Mouse (Mus musculus): ENCODE measurements around the gene Sfxn2. TPM values are rescaled to one million over a fixed set of nuclear protein-coding genes. Genes with fewer than 3 reads are reported as not detected.

Gene Sfxn2
- polyA plus RNA-seq, 2 experiments = 22.0 to 26.7 TPM

GRCm38 (mm10) chr19:46572548-46572947 is 617 bp upstream of the Sfxn2 start:
- peak overlapping the region; percentile 84 for H3K4me2 ChIP-seq (replicated peaks; ENCODE audit: low read depth, low read length, severe bottlenecking)
- WGBS = 0% methylated on average over 17 of the region's 17 CpGs
- H3K4me1 ChIP-seq (ENCODE audit: control insufficient read depth, insufficient read depth, low read length) = peaks cover 18% of the 10 kb centered on the region
- H3K4me3 ChIP-seq (replicated peaks; ENCODE audit: low read length) = peak overlapping the region; percentile 77
- H3K9me3 ChIP-seq (ENCODE audit: control insufficient read depth, low read length) = no peaks in the 10 kb centered on the region
- peak overlapping the region; percentile 53 for H3K27ac ChIP-seq (replicated peaks; ENCODE audit: low read depth, low read length)
- peak overlapping the region; percentile 64 for H3K9ac ChIP-seq (ENCODE audit: low read depth, low read length, severe bottlenecking)
- no peaks in the 10 kb centered on the region for H3K27me3 ChIP-seq (ENCODE audit: control insufficient read depth, insufficient read depth, low read length)
- TF ChIP-seq POLR2A (IDR thresholded peaks at IDR 0.05; ENCODE audit: borderline replicate concordance, extremely low read depth, insufficient read depth, insufficient read length) = no peak
- H3K36me3 ChIP-seq (ENCODE audit: control insufficient read depth, insufficient read depth, low read length) = no peaks in the 10 kb centered on the region
- ATAC-seq (ENCODE audit: low FRiP score, low read depth) = no peak; the same call in 1 of the 2 replicates
- DNase-seq (ENCODE audit: low spot score) = peak; percentile 10

GRCm38 (mm10) chr19:46573990-46574389 is 825 bp downstream of the Sfxn2 start:
- DNase-seq (ENCODE audit: low spot score) = no peak
- H3K27ac ChIP-seq (replicated peaks; ENCODE audit: low read depth, low read length) = no peak overlapping the region
- H3K4me2 ChIP-seq (replicated peaks; ENCODE audit: low read depth, low read length, severe bottlenecking) = peak overlapping the region; percentile 84
- peaks cover 18% of the 10 kb centered on the region for H3K4me1 ChIP-seq (ENCODE audit: control insufficient read depth, insufficient read depth, low read length)
- peak overlapping the region; percentile 77 for H3K4me3 ChIP-seq (replicated peaks; ENCODE audit: low read length)
- 34% methylated on average over 6 of the region's 6 CpGs for WGBS
- no peak for ATAC-seq (ENCODE audit: low FRiP score, low read depth)
- H3K9ac ChIP-seq (ENCODE audit: low read depth, low read length, severe bottlenecking) = peak overlapping the region; percentile 69
- H3K27me3 ChIP-seq (ENCODE audit: control insufficient read depth, insufficient read depth, low read length) = no peaks in the 10 kb centered on the region
- no peak for TF ChIP-seq POLR2A (IDR thresholded peaks at IDR 0.05; ENCODE audit: borderline replicate concordance, extremely low read depth, insufficient read depth, insufficient read length)
- H3K36me3 ChIP-seq (ENCODE audit: control insufficient read depth, insufficient read depth, low read length) = no peaks in the 10 kb centered on the region
- H3K9me3 ChIP-seq (ENCODE audit: control insufficient read depth, low read length) = no peaks in the 10 kb centered on the region

- Histone ChIP-seq H3K9me3 (ENCODE audit: control insufficient read depth, low read length) (no peaks in the 10 kb centered on the region), H3K27me3 (ENCODE audit: control insufficient read depth, insufficient read depth, low read length) (no peaks in the 10 kb centered on the region), H3K4me1 (ENCODE audit: control insufficient read depth, insufficient read depth, low read length) (peaks cover 18% of the 10 kb centered on the region), H3K9ac (ENCODE audit: low read depth, low read length, severe bottlenecking) (no peak overlapping the region), H3K4me3 (replicated peaks; ENCODE audit: low read length) (no peak overlapping the region), H3K4me2 (replicated peaks; ENCODE audit: low read depth, low read length, severe bottlenecking) (no peak overlapping the region), H3K27ac (replicated peaks; ENCODE audit: low read depth, low read length) (no peak overlapping the region), H3K36me3 (ENCODE audit: control insufficient read depth, insufficient read depth, low read length) (no peaks in the 10 kb centered on the region)
- no peak for ATAC-seq (ENCODE audit: low FRiP score, low read depth)
- TF ChIP-seq POLR2A (IDR thresholded peaks at IDR 0.05; ENCODE audit: borderline replicate concordance, extremely low read depth, insufficient read depth, insufficient read length) = no peak
- DNase-seq (ENCODE audit: low spot score) = no peak
- WGBS = 46% methylated on average over 4 of the region's 4 CpGs
Measured at GRCm38 (mm10) chr19:46575196-46575595, 2.0 kb downstream of the Sfxn2 start.

GRCm38 (mm10) chr19:46587823-46588508 is 14.8 kb downstream of the Sfxn2 start:
- ATAC-seq (ENCODE audit: low FRiP score, low read depth) = 0 out of 2 replicates have a peak, but pooled peaks have one; percentile 49
- peak; percentile 41; the same call in 1 of the 2 replicates for TF ChIP-seq POLR2A (IDR thresholded peaks at IDR 0.05; ENCODE audit: borderline replicate concordance, extremely low read depth, insufficient read depth, insufficient read length)
- WGBS = 57% methylated on average over 13 of the region's 13 CpGs

GRCm38 (mm10) chr19:46591575-46591974 is 18.4 kb downstream of the Sfxn2 start:
- no peak overlapping the region for H3K9ac ChIP-seq (ENCODE audit: low read depth, low read length, severe bottlenecking)
- no peaks in the 10 kb centered on the region for H3K9me3 ChIP-seq (ENCODE audit: control insufficient read depth, low read length)
- no peak overlapping the region for H3K4me3 ChIP-seq (replicated peaks; ENCODE audit: low read length)
- H3K4me2 ChIP-seq (replicated peaks; ENCODE audit: low read depth, low read length, severe bottlenecking) = no peak overlapping the region
- TF ChIP-seq POLR2A (IDR thresholded peaks at IDR 0.05; ENCODE audit: borderline replicate concordance, extremely low read depth, insufficient read depth, insufficient read length) = no peak
- no peak for ATAC-seq (ENCODE audit: low FRiP score, low read depth)
- H3K27me3 ChIP-seq (ENCODE audit: control insufficient read depth, insufficient read depth, low read length) = no peaks in the 10 kb centered on the region
- H3K27ac ChIP-seq (replicated peaks; ENCODE audit: low read depth, low read length) = no peak overlapping the region
- H3K36me3 ChIP-seq (ENCODE audit: control insufficient read depth, insufficient read depth, low read length) = peaks cover 43% of the 10 kb centered on the region
- H3K4me1 ChIP-seq (ENCODE audit: control insufficient read depth, insufficient read depth, low read length) = no peaks in the 10 kb centered on the region
- WGBS = 72% methylated on average over 6 of the region's 6 CpGs
- DNase-seq (ENCODE audit: low spot score) = no peak

More at GRCm38 (mm10) chr19:46587823-46588508, 14.8 kb downstream of the Sfxn2 start:
- H3K27me3 ChIP-seq (ENCODE audit: control insufficient read depth, insufficient read depth, low read length) = no peaks in the 10 kb centered on the region
- H3K4me3 ChIP-seq (replicated peaks; ENCODE audit: low read length) = no peak overlapping the region
- no peak overlapping the region for H3K27ac ChIP-seq (replicated peaks; ENCODE audit: low read depth, low read length)
- peak; percentile 86 for DNase-seq (ENCODE audit: low spot score)
- no peaks in the 10 kb centered on the region for H3K4me1 ChIP-seq (ENCODE audit: control insufficient read depth, insufficient read depth, low read length)
- no peaks in the 10 kb centered on the region for H3K9me3 ChIP-seq (ENCODE audit: control insufficient read depth, low read length)
- H3K4me2 ChIP-seq (replicated peaks; ENCODE audit: low read depth, low read length, severe bottlenecking) = no peak overlapping the region
- no peak overlapping the region for H3K9ac ChIP-seq (ENCODE audit: low read depth, low read length, severe bottlenecking)
- H3K36me3 ChIP-seq (ENCODE audit: control insufficient read depth, insufficient read depth, low read length) = peaks cover 47% of the 10 kb centered on the region
